8 mouse cellular contexts compared by ENCODE assay signal in the genomic region with DNA sequence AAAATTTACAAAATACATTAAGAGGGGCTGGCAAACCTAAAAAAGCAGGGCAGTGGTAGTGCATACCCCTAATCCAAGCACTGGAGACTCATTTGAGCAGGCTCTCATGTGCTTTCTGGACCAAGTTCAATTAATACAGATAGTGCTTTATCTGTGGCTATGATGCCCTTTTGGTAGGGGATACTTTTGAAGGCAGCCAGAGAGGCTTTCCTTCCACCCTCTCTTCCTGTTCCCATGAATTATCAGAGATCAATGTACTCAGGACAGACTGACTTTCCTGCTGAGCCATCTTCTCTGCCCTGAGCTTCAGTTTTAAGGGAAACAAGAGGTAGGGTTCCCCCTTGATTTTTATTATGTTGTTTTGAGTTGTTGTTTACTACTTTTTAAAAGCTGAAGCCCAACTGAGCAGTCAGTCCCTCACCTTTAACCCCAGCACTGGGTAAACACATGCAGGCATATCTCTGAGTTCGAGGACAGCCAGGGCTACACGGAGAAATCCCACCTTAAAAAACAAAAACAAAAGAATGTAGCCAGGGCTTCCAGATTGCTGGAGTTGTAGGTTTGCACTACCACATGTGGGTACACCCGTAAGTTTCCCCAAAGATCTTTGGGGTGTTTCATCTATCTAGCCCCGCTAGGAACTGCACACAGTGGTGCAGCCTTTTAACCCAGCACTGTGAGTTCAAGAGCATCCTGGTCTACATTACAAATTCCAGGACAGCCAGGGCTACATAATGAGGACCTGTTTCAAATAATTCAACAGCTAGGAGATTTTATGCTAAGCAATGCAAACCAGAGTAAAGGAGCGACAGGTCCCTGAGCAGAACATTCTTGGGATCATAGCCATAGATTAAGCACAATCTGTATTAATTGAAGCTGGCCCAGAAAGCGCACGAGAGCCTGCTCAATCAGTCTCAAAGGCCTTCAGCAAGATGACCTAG. TPM values are rescaled to one million over a fixed set of nuclear protein-coding genes. Genes with fewer than 3 reads are reported as not detected.
DNase-seq lines count a peak whose midpoint lies in the region; ATAC-seq and TF ChIP-seq lines count a peak whose summit lies in the region.

No protein-coding gene starts in this region.

- intact Hi-C loops in left cerebral cortex, postnatal 14 days (cut with DNase I): no loop called here

- DNase-seq in heart, postnatal 0 days (ENCODE audit: low spot score): no peak
- no peak for DNase-seq in heart, adult 18-20 months
- no peak for DNase-seq in hindbrain, embryonic 10.5 days (ENCODE audit: low spot score)
- DNase-seq in midbrain, embryonic 11.5 days (ENCODE audit: low spot score, missing footprints): no peak
- DNase-seq in layer of hippocampus, adult 18-20 months (ENCODE audit: low spot score in 2 of 2): no peak
- DNase-seq in layer of hippocampus, postnatal 14 days (ENCODE audit: low spot score in 2 of 2): no peak
- DNase-seq in left cerebral cortex, postnatal 14 days (ENCODE audit: low spot score in 2 of 2): no peak

- peaks cover 32% of the 10 kb centered on the region for H3K4me1 ChIP-seq in heart, postnatal 0 days (ENCODE audit: control insufficient read depth, insufficient read depth)
- H3K4me1 ChIP-seq in bone marrow, adult 2 months (ENCODE audit: control insufficient read depth, insufficient read depth, low read length): peaks cover 2% of the 10 kb centered on the region; the same call in 1 of the 2 replicates
- peaks cover 38% of the 10 kb centered on the region for H3K4me1 ChIP-seq in hindbrain, embryonic 10.5 days (replicated peaks)
- peaks cover 16% of the 10 kb centered on the region for H3K4me1 ChIP-seq in midbrain, embryonic 11.5 days (ENCODE audit: control insufficient read depth, insufficient read depth, low read length)

- peak overlapping the region; percentile 80 for H3K27ac ChIP-seq in heart, postnatal 0 days (ENCODE audit: low read depth)
- peak overlapping the region; percentile 68 for H3K27ac ChIP-seq in bone marrow, adult 2 months (ENCODE audit: control insufficient read depth, insufficient read depth, low read depth, low read length, poor library complexity)
- H3K27ac ChIP-seq in hindbrain, embryonic 10.5 days: peak overlapping the region; percentile 93
- H3K27ac ChIP-seq in midbrain, embryonic 11.5 days (ENCODE audit: low read depth, low read length): peak overlapping the region; percentile 55

- WGBS in heart, postnatal 0 days: 38% methylated on average over 7 of the region's 7 CpGs
- WGBS in bone marrow, adult 2 months: 49% methylated on average over 7 of the region's 7 CpGs
- 45% methylated on average over 7 of the region's 7 CpGs for WGBS in hindbrain, embryonic 10.5 days
- 44% methylated on average over 7 of the region's 7 CpGs for WGBS in midbrain, embryonic 11.5 days

- no peaks in the 10 kb centered on the region for H3K9me3 ChIP-seq in heart, postnatal 0 days (replicated peaks; ENCODE audit: control insufficient read depth, low read length)
- no peaks in the 10 kb centered on the region for H3K9me3 ChIP-seq in hindbrain, embryonic 10.5 days
- H3K9me3 ChIP-seq in midbrain, embryonic 11.5 days (ENCODE audit: control insufficient read depth, low read length): no peaks in the 10 kb centered on the region

- H3K4me3 ChIP-seq in heart, postnatal 0 days (ENCODE audit: low read depth, low read length): peak overlapping the region; percentile 50
- H3K4me3 ChIP-seq in bone marrow, adult 2 months (replicated peaks; ENCODE audit: control insufficient read depth, low read depth, low read length): peak overlapping the region; percentile 77
- peak overlapping the region; percentile 57 for H3K4me3 ChIP-seq in hindbrain, embryonic 10.5 days
- peak overlapping the region; percentile 44 for H3K4me3 ChIP-seq in midbrain, embryonic 11.5 days (ENCODE audit: low read depth, low read length)

- peak overlapping the region; percentile 18; the same call in 1 of the 2 replicates for H3K9ac ChIP-seq in heart, postnatal 0 days (replicated peaks; ENCODE audit: low read depth, low read length)
- peak overlapping the region; percentile 64 for H3K9ac ChIP-seq in midbrain, embryonic 11.5 days (ENCODE audit: low read length)

- no peak for TF ChIP-seq EP300 in heart, postnatal 0 days (IDR thresholded peaks at IDR 0.05; ENCODE audit: low read depth)

- no peaks in the 10 kb centered on the region for H3K27me3 ChIP-seq in heart, postnatal 0 days (ENCODE audit: control insufficient read depth, insufficient read depth, low read length)
- no peaks in the 10 kb centered on the region for H3K27me3 ChIP-seq in hindbrain, embryonic 10.5 days (ENCODE audit: insufficient read depth, poor library complexity, severe bottlenecking)
- no peaks in the 10 kb centered on the region for H3K27me3 ChIP-seq in midbrain, embryonic 11.5 days (ENCODE audit: control insufficient read depth, insufficient read depth, low read length)

- ATAC-seq in heart, postnatal 0 days (ENCODE audit: insufficient read depth, low read depth): no peak
- no peak for ATAC-seq in midbrain, embryonic 11.5 days (ENCODE audit: low FRiP score)

- TF ChIP-seq POLR2A in bone marrow, adult 2 months (IDR thresholded peaks at IDR 0.05; ENCODE audit: borderline replicate concordance, control insufficient read depth, low read depth, low read length): no peak

- TF ChIP-seq CTCF in heart, postnatal 0 days (IDR thresholded peaks at IDR 0.05; ENCODE audit: low read depth): no peak
- TF ChIP-seq CTCF in bone marrow, adult 2 months (IDR thresholded peaks at IDR 0.05; ENCODE audit: control insufficient read depth, insufficient read depth, low read length): no peak

- peak overlapping the region; percentile 59 for H3K4me2 ChIP-seq in heart, postnatal 0 days (ENCODE audit: low read depth, low read length)
- peak overlapping the region; percentile 55 for H3K4me2 ChIP-seq in midbrain, embryonic 11.5 days

- H3K36me3 ChIP-seq in heart, postnatal 0 days (replicated peaks; ENCODE audit: control insufficient read depth, insufficient read depth, low read length): peaks cover 21% of the 10 kb centered on the region
- peaks cover 29% of the 10 kb centered on the region for H3K36me3 ChIP-seq in hindbrain, embryonic 10.5 days
- H3K36me3 ChIP-seq in midbrain, embryonic 11.5 days (ENCODE audit: control insufficient read depth, insufficient read depth, low read length): no peaks in the 10 kb centered on the region; the same call in 1 of the 2 replicates

RNA-seq across cellular contexts. Expression of a gene that starts 2.9 kb away (rescaled TPM):
- total RNA-seq in heart, postnatal 0 days (2014; rRNA removed; ENCODE audit: low replicate concordance): 645 and 692 TPM in 2 replicates
- polyA plus RNA-seq in heart, postnatal 0 days (2015; fragmentation: Nextera tagmentation; extraction: Ambion mirVana): 587 and 618 TPM in 2 replicates
- 100 to 1,000 TPM; 571 to 604 TPM for total RNA-seq in heart, adult 18-20 months (2021)
- polyA plus RNA-seq in bone marrow, adult 2 months (2011; ENCODE audit: insufficient read depth, insufficient read length, low replicate concordance, missing spikeins): 155 and 306 TPM in 2 replicates
- 313 and 393 TPM in 2 replicates for polyA plus RNA-seq in hindbrain, embryonic 10.5 days (2016; fragmentation: Nextera tagmentation; extraction: Ambion mirVana)
- polyA plus RNA-seq in midbrain, embryonic 11.5 days (2014; fragmentation: Nextera tagmentation; extraction: Ambion mirVana): 277 and 282 TPM in 2 replicates
- 100 to 1,000 TPM; 785 to 815 TPM for total RNA-seq in layer of hippocampus, adult 18-20 months (2021)
- total RNA-seq in layer of hippocampus, postnatal 14 days (2021): 100 to 1,000 TPM; 842 to 844 TPM
- 100 to 1,000 TPM; 676 to 689 TPM for total RNA-seq in left cerebral cortex, postnatal 14 days (2021)

RNA-seq across cellular contexts. Expression of a gene that starts 17.8 kb away (rescaled TPM):
- total RNA-seq in heart, postnatal 0 days (2014; rRNA removed; ENCODE audit: low replicate concordance): not detected in 2 replicates
- polyA plus RNA-seq in heart, postnatal 0 days (2015; fragmentation: Nextera tagmentation; extraction: Ambion mirVana): 0.32 TPM in 1 of 2 replicates, not detected in the other
- not detected for total RNA-seq in heart, adult 18-20 months (2021)
- polyA plus RNA-seq in bone marrow, adult 2 months (2011; ENCODE audit: insufficient read depth, insufficient read length, low replicate concordance, missing spikeins): not detected in 2 replicates
- polyA plus RNA-seq in hindbrain, embryonic 10.5 days (2016; fragmentation: Nextera tagmentation; extraction: Ambion mirVana): not detected in 2 replicates
- polyA plus RNA-seq in midbrain, embryonic 11.5 days (2014; fragmentation: Nextera tagmentation; extraction: Ambion mirVana): 0.44 TPM in 1 of 2 replicates, not detected in the other
- total RNA-seq in layer of hippocampus, adult 18-20 months (2021): not detected
- total RNA-seq in layer of hippocampus, postnatal 14 days (2021): not detected
- not detected for total RNA-seq in left cerebral cortex, postnatal 14 days (2021)

RNA-seq across cellular contexts. Expression of a gene that starts 36.6 kb away (rescaled TPM):
- total RNA-seq in heart, postnatal 0 days (2014; rRNA removed; ENCODE audit: low replicate concordance): 32.5 and 41.9 TPM in 2 replicates
- polyA plus RNA-seq in heart, postnatal 0 days (2015; fragmentation: Nextera tagmentation; extraction: Ambion mirVana): 41.7 and 44.0 TPM in 2 replicates
- 10 to 100 TPM; 18.7 to 23.5 TPM for total RNA-seq in heart, adult 18-20 months (2021)
- 7.5 and 17.9 TPM in 2 replicates for polyA plus RNA-seq in bone marrow, adult 2 months (2011; ENCODE audit: insufficient read depth, insufficient read length, low replicate concordance, missing spikeins)
- polyA plus RNA-seq in hindbrain, embryonic 10.5 days (2016; fragmentation: Nextera tagmentation; extraction: Ambion mirVana): 82.2 and 85.5 TPM in 2 replicates
- 63.0 and 68.3 TPM in 2 replicates for polyA plus RNA-seq in midbrain, embryonic 11.5 days (2014; fragmentation: Nextera tagmentation; extraction: Ambion mirVana)
- total RNA-seq in layer of hippocampus, adult 18-20 months (2021): 10 to 100 TPM; 22.4 to 24.5 TPM
- total RNA-seq in layer of hippocampus, postnatal 14 days (2021): 10 to 100 TPM; 20.6 to 24.7 TPM
- 10 to 100 TPM; 22.8 to 25.4 TPM for total RNA-seq in left cerebral cortex, postnatal 14 days (2021)
